Mouse (Mus musculus) thymus, adult 2 months (tissue): Measurements from ENCODE around the gene Eci3.
"Not testable (repeated sequence)": the region's sequence is repeated elsewhere in the genome, so short reads cannot be mapped to it uniquely, and the experiment has no call there.

Source experiments
- CTCF ChIP-seq: fragments of 200-500 bp; IDR thresholded peaks from 2 replicates; pipeline ENCODE4 v1.5.1; 2012; ENCODE audit warnings: mild to moderate bottlenecking, control low read depth, low read length, moderate library complexity, borderline replicate concordance; ENCODE audit not compliant: control insufficient read depth, poor library complexity, insufficient read depth; ENCODE audit errors: extremely low read depth
- POLR2A ChIP-seq: fragments of 200-500 bp; IDR thresholded peaks from 2 replicates; pipeline ENCODE4 v1.6.1; 2012; ENCODE audit warnings: mild to moderate bottlenecking, low read length, control low read depth, moderate library complexity; ENCODE audit not compliant: control insufficient read depth, poor library complexity, insufficient read depth; ENCODE audit errors: extremely low read depth

DNA sequence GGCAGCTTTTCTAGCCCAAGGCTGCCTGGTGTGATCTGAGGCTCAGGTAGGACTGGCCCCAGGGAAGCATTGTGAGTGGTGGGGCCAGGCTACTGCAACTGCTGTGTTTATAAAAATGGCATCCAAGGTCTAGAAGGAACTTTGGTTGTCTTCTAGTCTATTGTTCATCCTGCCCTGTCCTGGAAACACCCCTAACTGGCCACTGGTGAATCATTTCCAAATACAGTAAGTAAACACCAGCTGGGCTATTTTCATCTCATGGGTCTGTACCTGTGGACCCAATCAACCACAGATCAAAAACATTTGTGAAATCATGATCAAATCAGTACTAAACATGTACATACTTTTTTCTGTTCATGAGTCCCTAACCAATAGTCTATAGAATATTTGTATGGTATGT, 8.8 kb upstream of the Eci3 start:
- not testable (repeated sequence) for TF ChIP-seq CTCF, POLR2A
